ENCODE assay signal across 9 mouse cellular contexts in genomic region chr9:120202683-120203082, GRCm38 (mm10). TPM values are rescaled to one million over a fixed set of nuclear protein-coding genes. Genes with fewer than 3 reads are reported as not detected.
DNase-seq lines count a peak whose midpoint lies in the region; ATAC-seq and TF ChIP-seq lines count a peak whose summit lies in the region.
"Had no signal": no experiment of that assay in that cellular context is flagged by ENCODE, and none has a peak within 500 bp of the region (broad histone marks: within the 10 kb centered on the region; RNA-seq: fewer than 3 reads in every experiment).

No protein-coding gene starts in this region.

- no peak overlapping the region for H3K27ac ChIP-seq in lung, embryonic 14.5 days (ENCODE audit: low read depth)
- H3K27ac ChIP-seq: liver, embryonic 13.5 days had no signal

- no peak overlapping the region for H3K9ac ChIP-seq in lung, embryonic 14.5 days
- H3K9ac ChIP-seq: liver, embryonic 13.5 days had no signal

- WGBS in lung, embryonic 14.5 days, result 33% methylated on average over 12 of the region's 12 CpGs

- no peak overlapping the region for H3K4me2 ChIP-seq in lung, embryonic 14.5 days
- H3K4me2 ChIP-seq: liver, embryonic 13.5 days had no signal

- H3K36me3 ChIP-seq in lung, embryonic 14.5 days (ENCODE audit: insufficient read depth), result no peaks in the 10 kb centered on the region
- H3K36me3 ChIP-seq: liver, embryonic 13.5 days had no signal

- peak; percentile 53 for TF ChIP-seq CTCF in lung, embryonic 14.5 days (IDR thresholded peaks at IDR 0.05; ENCODE audit: low read depth)

- no peaks in the 10 kb centered on the region for H3K27me3 ChIP-seq in lung, embryonic 14.5 days (ENCODE audit: insufficient read depth, low read length)
- H3K27me3 ChIP-seq: liver, embryonic 13.5 days had no signal

- no peaks in the 10 kb centered on the region for H3K9me3 ChIP-seq in lung, embryonic 14.5 days (ENCODE audit: low read depth, low read length)
- H3K9me3 ChIP-seq: liver, embryonic 13.5 days had no signal

- no peak for DNase-seq in frontal cortex, postnatal 14 days (ENCODE audit: low spot score in 2 of 2)
- DNase-seq in lung, embryonic 14.5 days, result peak; percentile 31
- no peak for DNase-seq in lung, postnatal 25 days (ENCODE audit: low spot score)
- peak; percentile 55 for DNase-seq in brain, adult 2 months (ENCODE audit: low read depth, low spot score)
- DNase-seq in lung, postnatal 36 days, result peak; percentile 5
- DNase-seq in ovary, postnatal 10 days (ENCODE audit: low spot score), result no peak
- DNase-seq in spleen, adult 18-20 months, result no peak
- DNase-seq: liver, embryonic 13.5 days had no signal

- no peak overlapping the region for H3K4me3 ChIP-seq in lung, embryonic 14.5 days (ENCODE audit: low read depth, low read length)
- H3K4me3 ChIP-seq: liver, embryonic 13.5 days had no signal

- peak; percentile 41; the same call in 1 of the 2 replicates for ATAC-seq in frontal cortex, adult (ENCODE audit: low TSS enrichment)
- ATAC-seq in lung, embryonic 14.5 days (ENCODE audit: insufficient read depth), result no peak

- H3K4me1 ChIP-seq in lung, embryonic 14.5 days (ENCODE audit: insufficient read depth), result no peaks in the 10 kb centered on the region
- H3K4me1 ChIP-seq: liver, embryonic 13.5 days had no signal

RNA-seq across cellular contexts. Expression of gene Mobp, which starts 53.2 kb away (rescaled TPM):
- not detected in 2 replicates for polyA plus RNA-seq in lung, embryonic 14.5 days (2014; fragmentation: Nextera tagmentation; extraction: Ambion mirVana)
- polyA plus RNA-seq: liver, embryonic 13.5 days had no signal

Comparison
In these comparisons a context has a peak if more than half of its experiments do, and no peak if none do; other contexts are left out.
1. DNase-seq: peak in lung, embryonic 14.5 days (single experiment), brain, adult 2 months (single experiment) and lung, postnatal 36 days (single experiment); none in frontal cortex, postnatal 14 days (0 of 2), lung, postnatal 25 days (single experiment), ovary, postnatal 10 days (single experiment) and spleen, adult 18-20 months (0 of 2).